Mouse (Mus musculus) gastrocnemius, postnatal 4 days (tissue): ENCODE measurements at regions not wholly inside any gene's neighbourhood (a gene's known extent, or its start where the extent isn't known, plus 50 kb on each side); places are given as distances from the start of the nearest gene placed in this dataset.
A peak's percentile ranks its signal among the peaks of the same experiment; 100 is the strongest.

Source experiments
- DNase-seq, 2 experiments: peaks; one replicate each; pipeline ENCODE4 v3.0.0; 2021 to 2022; ENCODE audit warnings: low spot score in 2 of 2, mixed read lengths in 2 of 2

GRCm38 (mm10) chr19:44684061-44684514 lies 71.8 kb upstream of the Pax2 start:
- DNase-seq, result peak; percentile 32 to 38

- no peak for DNase-seq
Observed at GRCm38 (mm10) chr19:44686061-44686460, 69.8 kb upstream of the Pax2 start.

GRCm38 (mm10) chr19:44692396-44692795 lies 63.4 kb upstream of the Pax2 start:
- DNase-seq, result peak; percentile 61 to 70

- no peak for DNase-seq
Observed at GRCm38 (mm10) chr19:44692816-44693215, 63.0 kb upstream of the Pax2 start.

GRCm38 (mm10) chr19:44695331-44695730 lies 60.5 kb upstream of the Pax2 start:
- no peak for DNase-seq

GRCm38 (mm10) chr19:44696059-44696712 lies 59.7 kb upstream of the Pax2 start:
- no peak for DNase-seq

- DNase-seq, result no peak
Observed at GRCm38 (mm10) chr19:44696773-44697172, 59.1 kb upstream of the Pax2 start.

GRCm38 (mm10) chr19:44698382-44699256 lies 57.2 kb upstream of the Pax2 start:
- no peak for DNase-seq
